Mouse (Mus musculus) heart, embryonic 16.5 days (tissue): ENCODE data around the gene Ghdc. TPM values are rescaled to one million over a fixed set of nuclear protein-coding genes. Genes with fewer than 3 reads are reported as not detected.

Experiments
- ATAC-seq: fragments of 200-750 bp; cut with Nextera tagmentation; replicated peaks from 2 replicates; pipeline ENCODE4 v1.8.0; 2017; ENCODE audit warnings: moderate number of reproducible peaks; ENCODE audit not compliant: insufficient read depth, low FRiP score; ENCODE audit errors: extremely low read depth
- H3K27ac ChIP-seq: fragments of 300-500 bp; sonication (generic); 2 replicates; pipeline ENCODE4 v1.5.1; 2014; ENCODE audit warnings: mild to moderate bottlenecking, low read length, control low read depth, moderate library complexity
- H3K27me3 ChIP-seq: fragments of 300-500 bp; sonication (generic); 2 replicates; pipeline ENCODE4 v1.6.1; 2014; ENCODE audit warnings: low read length, mixed read lengths; ENCODE audit not compliant: control insufficient read depth, insufficient read depth
- H3K36me3 ChIP-seq: fragments of 300-500 bp; sonication (generic); 2 replicates; pipeline ENCODE4 v1.6.1; 2014; ENCODE audit not compliant: control insufficient read depth, insufficient read depth
- H3K4me1 ChIP-seq: fragments of 300-500 bp; sonication (generic); 2 replicates; pipeline ENCODE4 v1.6.1; 2014; ENCODE audit warnings: low read length, mixed read lengths; ENCODE audit not compliant: control insufficient read depth, insufficient read depth
- H3K4me2 ChIP-seq: fragments of 300-500 bp; sonication (generic); 2 replicates; pipeline ENCODE4 v1.6.1; 2014; ENCODE audit warnings: low read depth, mild to moderate bottlenecking, control low read depth, low read length
- H3K4me3 ChIP-seq: fragments of 300-500 bp; sonication (generic); 2 replicates; pipeline ENCODE4 v1.5.1; 2014; ENCODE audit warnings: mild to moderate bottlenecking, control low read depth, low read length
- H3K9ac ChIP-seq: fragments of 300-500 bp; sonication (generic); 2 replicates; pipeline ENCODE4 v1.6.1; 2014; ENCODE audit warnings: low read length, control low read depth
- H3K9me3 ChIP-seq: fragments of 300-500 bp; sonication (generic); replicated peaks from 2 replicates; pipeline ENCODE4 v1.6.1; 2016; ENCODE audit warnings: low read length; ENCODE audit not compliant: control insufficient read depth
- WGBS: fragments of 180-500 bp; shearing (Covaris S2); extraction: QIAGEN DNeasy Blood & Tissue Kit; methylation state at CpG from one replicate; pipeline ENCODE4 v1.1.7; 2014; 5-methylcytosine and 5-hydroxymethylcytosine counted together
- polyA plus RNA-seq: library from polyadenylated mRNA; unstranded; fragments of >200 nt; fragmentation: Nextera tagmentation; extraction: Ambion mirVana; gene quantifications from 2 replicates; pipeline ENCODE4 v1.2.1, GENCODE M21; 2015

Gene Ghdc
- polyA plus RNA-seq, 1 experiment from 2014 or later, result 7.1 TPM

DNA sequence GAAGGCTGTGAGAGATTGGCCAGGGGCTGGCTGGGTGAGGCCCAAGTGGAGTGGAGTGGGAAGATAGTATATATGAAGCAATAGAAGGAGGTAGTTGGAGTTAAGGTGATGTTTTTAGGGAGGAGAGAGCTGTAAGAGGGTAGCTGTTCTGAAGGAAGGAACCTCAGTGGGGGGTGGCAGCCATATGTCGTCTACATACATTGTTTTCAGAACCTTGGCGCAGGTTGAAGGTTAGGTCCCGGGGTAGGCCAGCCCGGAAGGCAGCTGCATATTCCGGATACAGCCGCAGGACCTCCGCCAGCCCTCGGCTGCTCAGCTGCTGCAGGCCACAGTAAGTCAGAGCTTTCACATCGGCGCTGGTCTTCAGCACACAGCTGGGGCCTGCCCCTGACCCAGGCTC, 24.2 kb downstream of the Ghdc start:
- no peaks in the 10 kb centered on the region for H3K4me1 ChIP-seq
- no peak for ATAC-seq

DNA sequence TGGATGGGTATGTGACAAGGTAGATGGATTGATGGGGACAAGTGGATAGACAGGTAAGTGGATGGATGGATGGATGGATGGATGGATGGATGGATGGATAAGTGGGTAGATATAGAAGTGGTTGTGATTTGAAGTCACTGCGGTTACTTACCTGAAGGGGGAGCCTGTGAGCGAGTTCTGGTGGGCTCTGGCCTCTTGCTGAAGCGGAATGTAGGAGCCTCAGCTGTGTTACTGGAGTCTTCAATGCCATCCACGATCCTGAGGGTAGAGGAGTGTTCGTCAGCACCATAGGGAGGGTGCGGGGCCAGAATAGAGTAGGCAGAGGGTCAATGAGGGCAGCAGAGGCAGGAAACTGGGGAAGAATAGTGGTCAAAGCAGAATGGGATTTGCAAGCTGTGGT, 25.7 kb downstream of the Ghdc start:
- 13% methylated on average over 6 of the region's 6 CpGs for WGBS
- no peak overlapping the region for H3K4me3 ChIP-seq
- H3K4me2 ChIP-seq, result no peak overlapping the region
- no peak overlapping the region for H3K9ac ChIP-seq
- no peaks in the 10 kb centered on the region for H3K36me3 ChIP-seq
- H3K27ac ChIP-seq, result no peak overlapping the region
- H3K9me3 ChIP-seq, result no peaks in the 10 kb centered on the region
- no peaks in the 10 kb centered on the region for H3K4me1 ChIP-seq
- H3K27me3 ChIP-seq, result peaks cover 17% of the 10 kb centered on the region
- no peak for ATAC-seq

More for the DNA sequence above, 24.2 kb downstream of the Ghdc start:
- H3K9ac ChIP-seq, result no peak overlapping the region
- no peak overlapping the region for H3K4me3 ChIP-seq
- H3K4me2 ChIP-seq, result no peak overlapping the region
- H3K27ac ChIP-seq, result no peak overlapping the region
- no peaks in the 10 kb centered on the region for H3K9me3 ChIP-seq
- WGBS, result 71% methylated on average over 10 of the region's 10 CpGs
- H3K36me3 ChIP-seq, result no peaks in the 10 kb centered on the region
- H3K27me3 ChIP-seq, result peaks cover 21% of the 10 kb centered on the region

DNA sequence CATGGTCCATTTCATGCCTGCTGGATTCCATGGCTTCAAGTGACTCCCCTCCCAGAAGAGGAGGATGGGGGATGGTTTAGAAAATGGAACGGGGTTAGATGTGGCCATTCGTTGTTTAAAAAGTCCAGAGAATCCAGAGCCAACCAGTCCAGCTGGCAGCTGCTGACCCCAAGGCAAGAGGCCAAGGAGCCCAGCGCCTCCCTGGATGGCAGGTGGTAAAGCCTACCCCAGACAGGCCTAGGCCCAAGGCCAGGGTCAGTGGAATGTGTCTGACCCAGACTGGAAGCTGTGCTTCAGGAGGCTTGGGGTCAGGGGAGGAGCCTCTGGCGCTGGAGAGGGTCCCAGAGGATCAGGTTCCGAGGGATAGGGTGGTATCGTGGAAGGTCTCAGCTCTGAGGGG, 29.4 kb downstream of the Ghdc start:
- no peak for ATAC-seq
- Histone ChIP-seq H3K4me1 (peaks cover 11% of the 10 kb centered on the region), H3K4me3 (no peak overlapping the region), H3K9ac (no peak overlapping the region), H3K27ac (no peak overlapping the region), H3K36me3 (no peaks in the 10 kb centered on the region), H3K9me3 (no peaks in the 10 kb centered on the region), H3K27me3 (no peaks in the 10 kb centered on the region), H3K4me2 (no peak overlapping the region)
- 67% methylated on average over 6 of the region's 6 CpGs for WGBS

DNA sequence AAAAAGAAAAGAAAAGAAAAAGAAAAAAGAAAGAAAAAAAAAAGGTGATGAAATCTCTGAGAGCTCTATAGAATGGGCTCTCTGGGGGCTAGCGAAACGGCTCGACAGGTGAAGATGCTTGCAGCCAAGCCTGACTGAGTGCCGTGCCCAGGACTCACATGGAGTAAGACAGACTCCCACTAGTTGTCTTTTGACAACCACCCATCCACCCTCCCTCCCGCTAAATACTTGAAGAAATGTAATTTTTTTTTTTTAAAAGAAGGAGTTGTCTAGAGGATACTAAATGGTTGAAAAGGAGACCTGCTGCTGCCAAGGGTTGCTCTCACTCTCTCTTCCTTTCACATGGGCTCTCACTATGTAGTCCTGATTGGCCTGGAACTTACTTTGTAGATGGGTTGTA, 32.0 kb downstream of the Ghdc start:
- ATAC-seq, result no peak

DNA sequence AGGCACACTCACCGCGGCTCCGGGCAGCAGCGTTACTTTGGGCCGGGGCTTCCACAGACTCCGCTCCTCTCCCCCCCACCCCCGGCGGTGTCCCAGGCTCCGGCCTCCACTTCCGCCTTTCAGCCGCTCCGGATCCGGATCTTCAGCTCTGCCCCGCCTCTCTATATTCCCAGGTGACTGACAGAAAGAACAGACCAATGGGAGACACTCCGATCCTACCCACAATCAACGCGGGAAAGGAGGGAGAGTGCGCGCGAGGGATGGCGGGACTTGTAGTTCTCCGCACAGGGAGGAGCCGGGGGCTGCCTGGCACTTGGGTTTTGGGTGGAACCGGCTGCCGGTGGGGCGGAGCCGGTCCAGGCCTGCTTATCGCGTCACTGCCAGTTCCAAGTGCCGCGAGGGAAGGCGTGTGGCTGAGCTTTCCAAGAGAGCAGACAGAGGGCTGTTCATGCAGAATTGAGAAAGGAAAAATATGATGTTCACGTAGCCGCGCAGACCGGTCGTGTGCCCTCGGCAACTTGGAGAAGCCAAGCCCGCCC, 32.6 kb downstream of the Ghdc start, which contains the start of gene Rab5c:
Gene Rab5c, minus strand, starts transcription at position 150 of the 539 bp plus-strand sequence.
- H3K9me3 ChIP-seq, result no peaks in the 10 kb centered on the region
- peak within 1 kb of the TSS; percentile 99 for H3K9ac ChIP-seq
- peak within 1 kb of the TSS; percentile 77 for H3K27ac ChIP-seq
- peaks cover 21% of the 10 kb centered on the region for H3K4me1 ChIP-seq
- peak; percentile 100 for ATAC-seq
- WGBS, result under 1% methylated on average over 39 of the region's 39 CpGs
- H3K27me3 ChIP-seq, result no peaks in the 10 kb centered on the region
- peak within 1 kb of the TSS; percentile 89 for H3K4me2 ChIP-seq
- no peaks in the 10 kb centered on the region for H3K36me3 ChIP-seq
- peak within 1 kb of the TSS; percentile 99 for H3K4me3 ChIP-seq

More for the DNA sequence above, 32.0 kb downstream of the Ghdc start:
- H3K9me3 ChIP-seq, result no peaks in the 10 kb centered on the region
- peak overlapping the region; percentile 99 for H3K4me3 ChIP-seq
- peak overlapping the region; percentile 89 for H3K4me2 ChIP-seq
- peaks cover 21% of the 10 kb centered on the region for H3K4me1 ChIP-seq
- peak overlapping the region; percentile 77; the same call in 1 of the 2 replicates for H3K27ac ChIP-seq
- no peaks in the 10 kb centered on the region for H3K27me3 ChIP-seq
- peak overlapping the region; percentile 75 for H3K9ac ChIP-seq
- H3K36me3 ChIP-seq, result no peaks in the 10 kb centered on the region
- 19% methylated on average over 5 of the region's 5 CpGs for WGBS

DNA sequence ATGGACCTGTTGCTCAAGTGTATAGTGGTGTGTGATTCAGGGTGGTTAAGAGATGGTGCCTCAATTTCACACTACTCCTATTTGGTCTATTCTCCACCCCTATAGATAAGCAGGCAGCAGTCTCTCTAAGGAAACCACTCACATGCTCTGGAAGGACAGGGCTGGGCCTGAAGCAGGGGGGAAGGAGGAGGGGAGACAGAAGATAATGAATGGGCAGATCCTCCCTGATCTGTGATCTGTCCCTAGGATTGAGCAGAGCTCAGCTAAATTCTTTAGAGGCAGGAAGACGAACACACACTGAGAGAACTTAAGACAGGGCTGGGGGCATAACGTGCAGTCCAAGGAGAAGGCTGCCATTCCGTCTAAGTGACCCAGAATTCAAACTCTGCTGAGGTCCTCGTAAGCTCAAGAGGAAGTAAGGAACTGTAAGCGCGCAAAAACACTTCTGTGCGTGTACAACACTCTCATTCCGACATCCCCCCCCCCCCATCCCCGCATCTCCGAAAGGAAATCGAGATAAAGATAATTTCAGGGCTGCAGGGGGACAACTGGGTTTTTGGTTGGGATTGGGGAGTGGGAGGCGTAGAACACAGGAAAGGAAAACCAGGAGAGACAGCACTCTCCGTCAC, 33.5 kb downstream of the Ghdc start:
- under 1% methylated on average over 13 of the region's 13 CpGs for WGBS
- ATAC-seq, result no peak
- no peaks in the 10 kb centered on the region for H3K9me3 ChIP-seq

DNA sequence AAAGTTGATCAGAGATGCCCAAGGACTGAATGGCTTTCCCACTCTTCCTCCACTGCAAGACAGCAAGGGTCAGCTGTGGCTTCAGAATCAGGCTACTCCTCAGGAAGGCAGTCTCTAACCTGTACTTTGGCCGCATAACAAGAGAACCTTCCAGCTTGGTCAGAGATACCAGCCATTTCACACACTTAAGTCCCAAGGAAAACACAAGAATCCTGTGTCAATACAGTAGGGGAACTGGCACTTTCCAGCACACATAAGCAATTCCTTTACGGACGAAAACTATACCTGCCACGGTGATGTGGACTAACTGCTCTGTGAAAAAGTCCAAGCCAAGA, 34.0 kb downstream of the Ghdc start:
- peak overlapping the region; percentile 99 for H3K4me3 ChIP-seq
- WGBS, result 61% methylated on average over 4 of the region's 4 CpGs
- H3K27ac ChIP-seq, result no peak overlapping the region
- no peaks in the 10 kb centered on the region for H3K36me3 ChIP-seq
- ATAC-seq, result no peak
- no peaks in the 10 kb centered on the region for H3K9me3 ChIP-seq
- H3K27me3 ChIP-seq, result no peaks in the 10 kb centered on the region
- peaks cover 21% of the 10 kb centered on the region for H3K4me1 ChIP-seq
- peak overlapping the region; percentile 99; the same call in 1 of the 2 replicates for H3K9ac ChIP-seq
- H3K4me2 ChIP-seq, result peak overlapping the region; percentile 88

More for the DNA sequence above, 33.5 kb downstream of the Ghdc start:
- H3K27ac ChIP-seq, result peak overlapping the region; percentile 74
- H3K4me1 ChIP-seq, result peaks cover 21% of the 10 kb centered on the region
- peak overlapping the region; percentile 99 for H3K9ac ChIP-seq
- peak overlapping the region; percentile 99 for H3K4me3 ChIP-seq
- no peaks in the 10 kb centered on the region for H3K36me3 ChIP-seq
- peak overlapping the region; percentile 88 for H3K4me2 ChIP-seq
- H3K27me3 ChIP-seq, result no peaks in the 10 kb centered on the region

DNA sequence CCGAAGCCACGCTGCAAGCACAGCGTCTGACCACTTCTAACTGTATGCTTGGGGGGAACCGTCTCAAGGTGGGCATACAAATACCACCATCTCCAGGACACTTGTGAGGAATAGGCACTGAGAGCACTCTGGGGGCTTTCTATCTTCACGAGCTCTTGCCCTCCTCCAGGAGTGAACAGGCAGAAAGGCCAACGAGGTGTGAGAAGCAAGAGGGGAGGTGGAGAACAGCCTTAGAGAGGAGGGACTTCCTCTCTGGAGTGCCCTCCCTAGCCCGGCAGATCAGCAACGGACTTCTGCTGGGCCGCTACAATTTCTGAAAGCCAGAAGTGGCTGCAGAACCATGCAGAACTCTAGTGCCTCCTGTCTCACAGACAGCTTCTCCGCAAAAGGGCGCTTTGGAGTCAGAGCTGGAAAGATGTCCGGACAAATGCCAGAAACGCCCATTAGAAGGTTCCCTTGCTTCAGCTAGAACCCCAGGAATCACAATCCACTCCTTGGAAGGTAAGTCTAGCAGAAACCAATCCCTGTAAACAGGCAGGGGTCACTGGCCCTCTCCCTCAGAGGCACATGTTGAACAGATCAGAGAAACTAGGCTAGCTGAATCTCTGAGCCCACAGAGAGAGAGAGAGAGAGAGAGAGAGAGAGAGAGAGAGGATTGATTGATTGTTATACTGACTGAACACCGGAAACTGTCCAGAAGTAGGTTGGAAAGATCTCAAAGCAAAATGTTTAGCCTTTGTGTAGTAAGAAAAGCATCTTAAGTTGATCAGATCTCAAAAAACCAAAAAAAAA, 34.6 kb downstream of the Ghdc start:
- Histone ChIP-seq H3K36me3 (no peaks in the 10 kb centered on the region), H3K9me3 (no peaks in the 10 kb centered on the region), H3K4me2 (peak overlapping the region; percentile 88), H3K27ac (peak overlapping the region; percentile 39; the same call in 1 of the 2 replicates), H3K4me3 (peak overlapping the region; percentile 35), H3K4me1 (peaks cover 21% of the 10 kb centered on the region), H3K9ac (peak overlapping the region; percentile 53), H3K27me3 (no peaks in the 10 kb centered on the region)
- WGBS, result 59% methylated on average over 14 of the region's 14 CpGs
- ATAC-seq, result no peak
